Mouse (Mus musculus): ENCODE results near the gene Fuom.
A peak's percentile ranks its signal among the peaks of the same experiment; 100 is the strongest.
"Not testable (repeated sequence)": the region's sequence is repeated elsewhere in the genome, so short reads cannot be mapped to it uniquely, and the experiment has no call there.

The Fuom gene

DNA sequence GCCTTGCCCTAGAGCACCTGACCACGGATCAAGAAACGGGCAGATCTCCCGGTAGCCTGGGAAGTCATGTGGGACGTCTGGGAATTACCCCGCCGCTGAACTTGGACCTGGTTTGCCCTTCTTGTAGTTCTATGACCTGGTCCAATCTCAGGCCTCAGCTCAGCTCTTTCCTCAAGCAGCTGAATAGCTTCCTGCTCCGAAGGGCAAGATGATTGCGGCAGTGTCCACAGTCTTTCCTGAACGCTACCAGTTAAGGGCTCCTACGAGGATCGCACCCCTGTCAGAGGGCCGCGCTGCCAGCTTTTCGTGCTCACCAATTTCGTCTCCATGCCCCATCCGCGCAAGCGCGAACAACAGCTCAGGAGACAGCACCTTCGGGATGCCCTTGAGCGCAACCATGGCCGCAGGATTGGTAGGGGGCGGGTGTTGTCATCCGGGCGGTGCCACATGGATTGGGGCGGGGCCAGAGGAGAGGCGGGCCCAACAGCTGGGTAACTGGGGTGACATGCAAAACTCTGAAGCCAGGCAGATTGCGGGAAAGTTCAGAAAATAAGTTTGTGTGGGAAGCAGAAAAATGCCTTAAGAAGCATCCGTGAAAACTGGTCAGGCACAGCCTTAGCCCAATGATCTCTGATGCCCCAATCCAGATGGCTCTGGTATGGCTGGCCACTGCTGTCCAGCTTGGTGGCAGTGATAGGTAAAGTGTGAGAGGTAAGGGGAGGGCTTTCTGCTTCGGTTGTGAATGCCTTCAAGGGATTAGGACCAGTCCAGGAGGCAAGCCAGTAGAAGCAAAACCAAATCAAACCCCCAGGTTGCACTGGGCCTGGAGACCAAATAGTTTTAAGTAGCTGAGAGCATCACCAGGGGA lies at the start of gene Fuom:
Gene Fuom, minus strand, starts transcription at position 449 of the 868 bp plus-strand sequence.
- DNase-seq (ENCODE audit: low spot score in 2 of 2), result peak; percentile 86 to 89

DNA sequence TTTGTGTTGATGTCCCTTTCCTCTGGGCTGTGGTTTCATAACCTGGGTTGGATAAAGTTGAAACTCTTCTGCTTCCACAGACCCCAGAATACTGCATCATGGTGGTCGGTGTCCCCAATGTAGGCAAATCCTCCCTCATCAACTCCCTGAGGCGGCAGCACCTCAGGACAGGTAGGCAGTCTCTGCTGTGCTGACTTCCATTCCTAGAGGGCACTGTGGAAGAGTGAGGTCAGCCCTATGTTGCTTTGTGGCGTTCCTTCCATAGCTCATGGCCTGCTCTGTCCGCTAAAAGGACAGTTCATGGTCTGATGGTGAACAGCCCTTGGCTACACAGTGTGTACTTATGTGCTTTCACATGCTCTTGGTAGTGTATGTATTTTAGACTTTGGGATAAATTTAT lies 42.3 kb upstream of the Fuom start:
- no peak for DNase-seq (ENCODE audit: low spot score in 2 of 2)

DNA sequence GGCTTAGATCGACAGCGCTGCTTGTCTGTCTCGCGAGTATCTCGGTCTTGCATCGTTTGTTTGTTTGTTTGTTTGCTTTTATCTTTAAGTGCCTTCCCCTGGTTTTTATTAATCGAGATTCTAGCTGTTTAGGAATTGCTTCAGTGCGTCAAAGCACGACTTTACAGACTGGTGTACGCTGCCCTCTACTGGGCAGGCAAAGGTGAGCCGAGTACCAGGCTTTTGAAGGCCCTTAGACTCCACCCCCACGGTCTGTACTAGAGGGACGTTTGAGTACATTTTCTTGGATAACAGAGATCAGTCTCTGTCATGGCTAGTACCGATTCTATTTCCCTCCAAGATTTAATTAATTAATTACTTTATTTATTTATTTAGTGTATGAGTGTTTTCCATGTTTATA lies 39.1 kb upstream of the Fuom start:
- peak in 1 of 2 experiments; percentile 56 for DNase-seq (ENCODE audit: low spot score in 2 of 2)

DNA sequence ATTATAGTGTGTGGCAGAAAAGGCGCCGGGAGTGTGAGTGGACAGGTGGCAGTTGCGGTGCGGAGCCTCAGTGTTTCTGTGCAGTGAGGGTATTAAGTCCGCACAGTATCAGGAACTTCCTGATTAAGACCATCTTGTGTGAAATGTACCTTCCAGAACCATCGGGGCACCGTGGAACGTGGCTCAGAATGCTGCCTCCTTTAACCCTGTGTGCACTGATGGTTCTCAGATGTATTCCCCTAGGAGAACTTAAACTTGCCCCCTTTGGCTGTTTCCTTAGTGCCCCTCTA lies 35.7 kb upstream of the Fuom start:
- no peak for DNase-seq (ENCODE audit: low spot score in 2 of 2)

DNA sequence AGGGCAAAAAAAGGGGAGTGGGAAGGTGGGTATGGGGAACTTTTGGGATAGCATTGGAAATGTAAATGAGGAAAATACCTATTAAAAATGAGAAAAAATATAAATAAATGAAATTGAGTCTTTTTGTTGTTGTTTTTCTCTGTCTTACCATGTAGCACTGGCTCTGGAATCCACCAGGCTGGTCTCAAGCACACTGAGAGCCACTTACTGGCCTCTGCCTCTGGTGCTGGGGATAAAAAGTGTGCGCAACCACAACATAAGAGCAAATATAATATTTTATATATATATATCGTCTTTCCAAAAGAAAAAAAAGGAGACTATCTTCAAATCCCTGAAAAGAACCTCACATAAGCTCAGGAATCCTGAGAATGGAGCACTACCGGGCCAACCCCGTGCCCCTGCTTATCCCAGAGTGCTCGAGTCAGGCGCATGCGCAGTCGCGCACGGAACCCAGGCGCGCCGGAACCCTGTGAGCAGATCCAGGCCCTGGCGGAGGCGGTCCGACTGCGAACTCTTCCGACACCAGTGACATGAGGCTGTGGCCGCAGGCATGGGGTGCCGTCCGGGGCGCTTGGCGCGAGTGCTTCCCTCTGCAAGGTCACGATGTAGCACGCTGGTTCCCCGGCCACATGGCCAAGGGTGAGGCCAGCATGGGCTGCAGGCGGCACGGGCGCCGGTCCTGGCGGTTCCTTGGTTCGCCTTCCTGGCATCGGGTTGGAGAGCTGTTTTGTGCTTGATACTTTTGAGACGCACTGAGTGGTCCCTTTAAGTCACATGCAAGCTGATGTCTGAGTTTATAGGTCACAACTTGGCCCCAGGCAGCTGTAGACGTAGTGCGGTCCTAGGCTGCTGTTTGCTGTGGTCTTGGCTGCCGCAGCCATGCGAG lies 35.1 kb upstream of the Fuom start, which contains the start of gene Mtg1:
Gene Mtg1, plus strand, starts transcription at position 430 of the 886 bp plus-strand sequence.
- DNase-seq (ENCODE audit: low spot score in 2 of 2), result peak; percentile 92 to 95

DNA sequence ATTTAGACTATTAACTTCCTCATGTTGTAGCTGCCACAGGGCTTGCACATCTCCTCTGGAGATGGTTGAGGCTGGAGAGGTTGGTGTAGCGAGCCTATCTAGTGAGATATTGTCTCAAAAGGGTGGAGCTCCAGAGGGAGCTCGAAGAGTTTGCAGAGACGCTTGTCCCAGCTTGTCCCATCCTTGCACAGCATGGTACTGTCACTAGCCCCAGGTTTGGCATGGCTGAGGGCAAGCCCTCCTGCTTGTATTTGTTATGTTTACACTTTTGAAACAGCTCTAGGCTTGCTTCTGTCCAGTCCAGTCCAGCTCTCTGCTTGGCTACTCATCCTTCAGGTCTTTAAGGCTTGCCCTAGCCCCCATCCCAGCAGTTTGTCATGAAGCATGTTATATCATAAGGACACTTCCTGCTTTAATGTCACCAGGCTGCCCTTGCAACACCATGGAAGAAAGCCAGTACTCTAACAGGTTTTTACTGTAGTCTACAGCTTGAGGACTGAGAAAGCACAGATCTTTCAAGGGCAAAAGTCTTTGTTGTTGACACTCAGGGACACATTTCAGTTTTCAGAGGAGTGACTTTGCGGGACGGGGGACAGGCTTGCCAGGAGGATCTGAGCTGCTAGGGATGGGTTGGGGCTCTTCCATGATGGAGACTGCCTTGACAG lies 33.0 kb upstream of the Fuom start:
- no peak for DNase-seq (ENCODE audit: low spot score in 2 of 2)

DNA sequence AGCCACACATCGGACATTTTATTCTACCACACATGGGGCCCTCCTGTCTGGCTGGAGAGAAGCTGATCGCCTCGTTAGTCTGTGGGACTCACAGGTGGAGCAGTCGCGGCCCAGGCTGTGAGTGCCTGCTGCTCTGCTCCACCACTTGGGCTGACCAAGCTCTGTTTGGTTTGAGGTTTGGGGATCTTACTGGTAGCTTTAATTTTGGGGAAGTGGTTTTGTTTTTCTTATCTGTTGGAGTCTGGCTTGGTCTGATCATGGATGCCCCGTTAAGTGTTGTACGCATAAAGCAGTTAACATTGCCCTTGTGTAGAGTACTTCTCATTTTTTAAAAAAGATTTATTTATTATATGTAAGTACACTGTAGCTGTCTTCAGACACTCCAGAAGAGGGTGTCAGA lies 31.8 kb upstream of the Fuom start:
- not testable (repeated sequence) for DNase-seq (ENCODE audit: low spot score in 2 of 2)

DNA sequence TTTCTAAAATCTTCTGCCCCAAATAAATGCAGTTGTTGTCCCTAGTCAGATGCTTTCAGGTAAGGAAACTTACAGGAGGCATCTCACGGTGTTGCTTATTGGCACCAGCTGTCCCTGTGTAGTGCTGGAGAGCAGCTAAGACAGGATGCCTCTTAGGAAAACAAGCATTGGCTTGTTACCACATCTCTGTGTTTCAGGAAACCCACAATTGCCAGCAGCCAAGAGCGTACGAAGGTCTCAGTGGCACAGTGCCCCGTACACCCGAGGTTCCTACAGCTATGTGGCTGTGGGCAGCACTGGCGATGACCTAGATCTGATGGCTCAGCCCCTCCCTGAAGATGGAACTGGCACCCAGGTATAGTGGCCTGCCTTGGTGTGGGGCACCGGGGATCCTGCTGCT lies 29.9 kb upstream of the Fuom start:
- not testable (repeated sequence) for DNase-seq (ENCODE audit: low spot score in 2 of 2)

DNA sequence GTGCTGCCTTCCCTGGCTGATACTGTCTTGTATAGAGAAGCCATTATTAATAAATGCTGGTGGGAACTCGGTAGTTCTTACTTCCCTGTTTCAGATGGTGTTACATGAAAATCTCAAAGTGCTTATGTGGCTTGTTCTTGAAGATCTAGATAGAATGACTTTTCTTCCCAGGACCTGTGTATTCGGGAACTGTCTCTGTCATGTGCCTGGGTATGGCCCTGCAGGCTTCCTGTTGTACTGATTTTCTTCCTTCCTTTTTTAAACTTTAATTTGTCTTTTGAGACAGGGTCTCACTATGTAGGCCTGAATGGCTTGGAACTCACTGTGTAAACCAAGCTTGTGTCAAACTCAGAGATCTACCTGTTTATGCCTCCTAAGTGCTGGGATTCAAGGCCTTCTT lies 25.7 kb upstream of the Fuom start:
- peak in 1 of 2 experiments; percentile 31 for DNase-seq (ENCODE audit: low spot score in 2 of 2)

DNA sequence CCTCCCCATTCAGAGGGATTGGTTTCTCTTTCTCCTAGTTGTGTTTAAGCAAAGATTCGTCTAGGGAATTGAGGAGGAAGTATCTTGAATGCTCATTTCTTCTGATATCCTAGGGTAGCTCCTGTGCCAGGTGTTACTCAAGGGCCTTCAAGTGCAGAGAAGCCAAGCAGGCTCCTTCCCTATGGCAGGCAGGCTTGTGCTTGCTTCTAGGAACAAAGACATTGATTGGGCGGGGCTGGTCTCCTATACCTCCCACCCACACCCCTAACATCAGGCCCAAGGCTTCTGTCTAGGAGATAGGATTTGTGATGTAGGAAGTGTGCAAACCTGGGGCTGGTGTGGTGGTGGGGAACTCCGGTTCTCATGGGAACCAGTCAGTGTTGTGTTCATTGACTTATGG lies 24.7 kb upstream of the Fuom start:
- DNase-seq (ENCODE audit: low spot score in 2 of 2), result no peak

DNA sequence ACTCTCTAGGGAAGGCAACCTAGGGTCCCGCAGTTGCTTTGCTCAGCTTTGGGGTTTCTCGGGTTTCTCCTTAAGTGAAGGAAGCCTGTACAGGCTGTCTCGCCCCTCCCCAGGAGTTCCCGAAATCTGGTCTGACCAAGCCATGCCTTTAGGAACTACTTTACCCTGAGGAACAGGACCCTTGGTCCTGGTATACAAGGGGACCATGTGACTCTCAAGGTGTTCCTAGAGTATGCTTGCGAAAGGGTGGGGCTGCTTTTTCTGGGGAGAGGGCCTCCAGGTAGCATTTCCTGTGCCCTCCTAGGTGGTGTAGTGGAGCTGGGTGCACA lies 23.7 kb upstream of the Fuom start:
- no peak for DNase-seq (ENCODE audit: low spot score in 2 of 2)

DNA sequence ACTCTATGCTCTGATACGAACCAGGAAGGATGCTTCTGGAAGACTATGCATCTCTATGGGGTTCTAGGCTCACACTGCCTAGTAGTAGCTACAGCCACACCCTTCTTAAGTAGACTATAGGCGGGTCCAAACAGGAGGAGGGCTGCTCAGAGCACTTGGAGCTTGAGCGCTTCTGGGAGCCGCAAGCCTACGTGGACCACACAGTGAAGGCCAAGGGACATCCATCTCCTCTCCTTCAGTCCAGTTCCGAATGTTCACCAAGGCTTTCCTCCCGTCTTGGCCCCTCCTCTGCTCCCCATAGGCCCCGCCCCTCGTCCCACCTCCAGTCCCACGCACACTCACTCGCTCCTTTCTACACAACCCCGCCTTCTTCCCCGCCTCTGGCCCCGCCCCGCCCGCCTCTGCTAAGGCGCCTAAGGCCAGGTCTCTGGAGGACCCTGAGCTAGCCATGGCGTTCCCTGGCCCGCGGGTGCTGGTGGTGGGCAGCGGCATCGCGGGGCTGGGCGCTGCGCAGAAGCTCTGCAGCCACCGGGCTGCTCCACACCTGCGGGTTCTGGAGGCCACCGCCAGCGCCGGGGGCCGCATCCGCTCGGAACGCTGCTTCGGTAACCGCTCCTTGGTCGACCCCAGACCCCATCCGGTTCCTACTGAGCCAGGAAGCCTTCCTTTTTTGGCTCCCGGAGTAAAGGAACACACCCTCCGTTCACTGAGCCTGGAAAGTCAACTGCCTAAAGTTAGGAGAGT lies 23.2 kb upstream of the Fuom start:
- DNase-seq (ENCODE audit: low spot score in 2 of 2), result peak; percentile 90 to 93

DNA sequence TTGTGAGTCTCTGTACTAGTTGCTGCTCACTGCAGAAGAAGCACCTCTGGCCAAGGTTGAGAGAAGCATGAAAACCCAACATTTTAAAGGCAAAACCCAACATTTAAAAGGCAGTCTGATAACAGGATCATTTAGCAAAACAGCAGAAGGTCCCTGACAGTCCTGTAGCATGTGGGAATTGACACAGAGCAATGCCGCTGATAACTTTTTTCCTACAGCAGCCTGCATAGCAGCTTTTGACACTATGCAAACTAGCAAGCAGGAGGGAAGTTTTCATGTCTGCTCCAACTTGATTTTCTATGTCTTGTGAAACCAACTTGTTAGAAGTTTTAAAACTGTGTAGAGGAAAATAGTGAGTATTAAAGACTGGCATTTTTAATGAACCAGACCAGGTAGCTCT lies 22.1 kb upstream of the Fuom start:
- DNase-seq (ENCODE audit: low spot score in 2 of 2), result no peak

DNA sequence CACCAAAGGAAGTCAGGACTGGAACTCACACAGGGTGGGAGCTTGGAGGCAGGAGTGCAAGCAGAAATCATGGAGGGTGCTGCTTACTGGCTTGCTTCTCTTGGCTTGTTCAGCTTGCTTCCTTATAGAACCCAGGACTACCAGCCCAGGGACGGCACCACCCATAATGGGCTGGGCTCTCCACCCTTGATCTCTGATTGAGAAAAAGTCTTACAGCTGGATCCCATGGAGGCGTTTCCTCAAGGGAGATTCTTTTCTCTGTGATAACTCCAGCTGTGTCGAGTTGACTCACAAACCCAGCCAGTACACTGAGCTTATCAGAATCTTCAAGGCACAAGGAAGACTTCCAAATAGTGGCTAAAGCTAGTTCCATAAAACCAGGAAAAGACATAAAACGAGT lies 20.5 kb upstream of the Fuom start:
- DNase-seq (ENCODE audit: low spot score in 2 of 2), result no peak

DNA sequence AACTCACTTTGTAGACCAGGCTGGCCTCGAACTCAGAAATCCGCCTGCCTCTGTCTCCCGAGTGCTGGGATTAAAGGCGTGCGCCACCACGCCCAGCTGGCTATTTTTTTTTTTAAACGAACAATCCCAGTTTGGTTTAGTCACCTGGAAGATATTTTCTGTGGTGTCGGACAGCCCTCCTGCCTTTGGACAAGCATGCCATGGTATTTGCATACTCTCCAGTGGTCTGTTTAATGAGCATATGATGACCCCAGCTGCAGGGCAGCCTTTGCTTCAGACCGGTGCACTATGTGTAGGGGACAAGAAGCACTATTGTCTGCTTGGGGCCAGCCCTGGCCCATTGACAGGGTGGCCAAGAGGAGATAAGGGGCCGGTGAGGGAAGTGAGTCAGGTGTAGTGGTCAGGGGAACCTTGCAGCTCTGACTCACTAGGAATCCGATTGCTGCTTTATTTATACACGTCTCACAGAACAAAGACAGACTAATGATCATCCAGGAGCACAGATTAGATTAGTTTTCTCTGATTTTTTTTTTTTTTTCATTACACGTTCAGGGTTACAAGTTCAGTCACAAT lies 19.2 kb upstream of the Fuom start:
- DNase-seq (ENCODE audit: low spot score in 2 of 2), result no peak

DNA sequence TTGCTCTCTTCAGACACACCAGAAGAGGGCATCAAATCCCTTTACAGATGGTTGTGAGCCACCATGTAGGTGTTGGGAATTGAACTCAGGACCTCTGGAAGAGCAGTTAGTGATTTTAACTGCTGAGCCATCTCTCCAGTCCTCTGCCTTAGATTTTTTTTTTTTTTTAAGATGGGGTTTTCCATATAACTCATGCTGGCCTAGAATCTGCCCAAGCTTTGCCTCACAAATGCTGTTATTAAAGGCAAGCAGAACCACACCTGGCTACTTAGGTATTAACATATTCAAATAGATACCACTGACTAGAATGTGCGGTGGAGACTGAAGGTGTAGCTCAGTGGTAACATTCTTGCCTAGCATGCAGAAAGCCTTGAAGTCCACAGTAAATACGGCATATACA lies 18.2 kb upstream of the Fuom start:
- no peak for DNase-seq (ENCODE audit: low spot score in 2 of 2)

DNA sequence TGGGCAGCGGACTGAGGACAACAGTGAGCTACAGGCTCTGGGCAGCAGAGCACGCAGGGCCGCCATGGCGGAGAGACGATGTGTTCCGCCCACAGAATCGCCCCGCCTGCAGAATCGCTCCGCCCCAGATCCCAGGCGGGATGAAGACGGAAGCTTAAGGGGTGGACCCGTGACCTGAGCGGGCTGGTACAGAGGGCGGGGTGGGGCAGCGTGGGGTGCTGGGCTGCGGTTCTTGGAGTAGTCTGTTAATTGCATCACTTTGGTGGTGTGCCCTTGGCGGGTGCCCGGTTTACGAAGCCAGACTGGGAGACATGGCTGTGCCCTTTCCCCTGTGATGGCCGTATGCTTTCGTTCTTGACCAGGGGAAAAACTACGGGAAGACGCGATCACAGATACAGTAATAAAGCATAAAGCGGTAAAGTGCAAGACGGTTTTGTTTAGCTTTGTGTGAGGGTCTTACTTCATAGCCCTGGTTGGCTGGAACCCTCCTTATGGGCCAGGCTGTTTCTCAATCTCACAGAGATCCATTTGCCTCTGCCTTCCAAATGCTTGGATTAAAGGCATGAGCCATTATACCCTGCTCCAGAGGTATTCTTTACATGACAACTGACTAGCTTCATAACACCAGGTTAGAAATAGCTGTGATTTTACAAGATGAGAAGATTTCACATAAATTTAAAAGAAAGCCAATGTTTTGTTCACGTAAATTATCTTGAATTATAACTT lies 14.3 kb upstream of the Fuom start, which contains the start of gene Echs1:
Gene Echs1, minus strand, starts transcription at position 148 of the 726 bp plus-strand sequence.
- peak; percentile 91 to 93 for DNase-seq (ENCODE audit: low spot score in 2 of 2)

DNA sequence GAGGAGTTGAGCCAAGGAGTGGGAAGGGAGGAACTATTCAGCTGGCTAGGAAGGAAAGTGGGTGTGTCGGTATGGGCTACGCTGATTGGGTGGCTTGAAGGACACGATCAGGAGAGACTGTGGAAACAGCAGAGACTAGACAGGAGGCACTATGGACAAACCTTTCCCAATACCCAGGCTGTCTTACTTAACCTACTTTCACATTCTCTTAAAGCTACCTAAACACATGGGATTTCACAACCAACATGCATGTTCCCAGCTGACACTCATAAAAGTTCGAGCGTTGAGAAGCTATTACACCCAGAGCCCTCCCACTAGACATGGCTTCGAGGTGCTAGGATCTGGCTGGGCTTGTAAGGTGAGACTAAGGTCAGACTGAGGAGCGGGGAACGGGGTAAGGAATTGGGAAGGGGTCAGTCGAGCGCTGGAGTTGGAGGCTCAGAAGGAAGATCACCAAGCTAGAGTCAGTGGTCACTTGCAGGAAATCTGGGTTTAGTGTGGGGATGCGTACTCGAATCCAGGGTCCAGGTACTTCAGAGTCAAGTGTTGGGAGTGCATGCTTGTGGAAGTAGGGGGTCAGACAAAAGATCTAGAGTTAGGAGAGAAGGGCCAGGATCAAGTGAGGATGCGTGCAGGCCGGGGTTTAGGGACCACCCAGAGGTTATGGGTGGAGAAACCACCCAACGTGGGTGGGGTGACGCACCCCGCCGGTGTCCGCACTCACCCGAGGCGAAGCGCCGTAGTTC lies 13.5 kb upstream of the Fuom start, which contains the start of gene Paox:
Gene Paox, plus strand, starts transcription at position 217 of the 746 bp plus-strand sequence.
- peak; percentile 76 to 77 for DNase-seq (ENCODE audit: low spot score in 2 of 2)

DNA sequence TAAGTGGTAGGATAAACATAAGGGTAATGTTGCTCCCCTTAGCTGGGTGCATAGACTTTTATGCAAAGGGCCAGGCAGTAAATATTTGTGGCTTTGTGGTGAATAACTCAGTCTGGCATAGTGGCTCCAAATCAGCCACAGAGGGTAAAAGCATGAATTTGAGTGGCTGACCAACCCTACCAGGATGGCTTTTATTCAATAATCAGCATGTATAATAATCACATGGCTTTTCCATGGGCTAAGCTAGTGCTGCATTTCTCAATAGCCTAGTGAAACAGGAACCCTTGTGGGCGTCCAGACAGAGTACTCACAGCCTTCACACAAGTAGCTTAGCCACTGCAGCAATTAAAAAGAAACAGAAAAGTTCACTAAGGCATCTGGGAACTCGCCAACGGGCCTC lies 9.7 kb upstream of the Fuom start:
- DNase-seq (ENCODE audit: low spot score in 2 of 2), result no peak

DNA sequence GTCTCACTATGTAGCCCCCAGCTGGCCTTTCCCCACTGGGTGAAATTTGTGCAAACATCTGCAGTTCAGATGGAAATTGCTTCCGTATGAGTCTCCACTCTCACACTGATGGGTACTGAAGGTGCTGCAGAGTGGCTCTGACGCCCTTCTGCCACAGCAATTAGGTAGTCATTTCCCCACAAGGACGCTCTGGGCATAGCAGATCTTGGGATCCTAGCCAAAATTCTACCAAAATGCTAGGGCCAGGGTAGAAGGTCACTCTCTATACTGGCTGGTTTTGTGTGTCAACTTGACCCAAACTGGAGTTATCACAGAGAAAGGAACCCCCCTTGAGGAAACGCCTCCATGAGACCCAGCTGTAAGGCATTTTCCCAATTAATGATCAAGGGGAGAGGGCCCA lies 1.8 kb upstream of the Fuom start:
- no peak for DNase-seq (ENCODE audit: low spot score in 2 of 2)

Data from heart, adult 9 months (tissue).